Mouse (Mus musculus): ENCODE results near the gene Agpat3. TPM values are rescaled to one million over a fixed set of nuclear protein-coding genes. Genes with fewer than 3 reads are reported as not detected.

Agpat3 gene
- 54.1 and 56.4 TPM in 2 replicates for polyA plus RNA-seq (2016; fragmentation: Nextera tagmentation; extraction: Ambion mirVana)

GRCm38 (mm10) chr10:78351887-78352665, at the start of gene Agpat3:
TSS of gene Agpat3 (minus strand) at chr10:78352489.
- peak; percentile 66 for ATAC-seq (ENCODE audit: insufficient number of reproducible peaks, insufficient read depth, low FRiP score, low TSS enrichment)
- Histone ChIP-seq H3K4me3 (peak within 1 kb of the TSS; percentile 93), H3K9ac (peak within 1 kb of the TSS; percentile 96), H3K4me1 (peaks cover 21% of the 10 kb centered on the region), H3K27ac (0 out of 2 replicates have a peak within 1 kb of the TSS, but pooled peaks have one; percentile 57), H3K4me2 (replicated peaks) (peak within 1 kb of the TSS; percentile 82), H3K27me3 (no peaks in the 10 kb centered on the region), H3K9me3 (no peaks in the 10 kb centered on the region), H3K36me3 (no peaks in the 10 kb centered on the region)
- WGBS = under 1% methylated on average over 59 of the region's 113 CpGs

- H3K4me3 ChIP-seq = no peak overlapping the region
- no peaks in the 10 kb centered on the region for H3K27me3 ChIP-seq
- ATAC-seq (ENCODE audit: insufficient number of reproducible peaks, insufficient read depth, low FRiP score, low TSS enrichment) = no peak
- 86% methylated on average over 2 of the region's 2 CpGs for WGBS
- H3K4me2 ChIP-seq (replicated peaks) = no peak overlapping the region
- H3K27ac ChIP-seq = no peak overlapping the region
- peaks cover 69% of the 10 kb centered on the region for H3K36me3 ChIP-seq
- peaks cover under 1% of the 10 kb centered on the region; the same call in 1 of the 2 replicates for H3K4me1 ChIP-seq
- H3K9me3 ChIP-seq = no peaks in the 10 kb centered on the region
- no peak overlapping the region for H3K9ac ChIP-seq
Observed at GRCm38 (mm10) chr10:78401127-78401526, 48.8 kb upstream of the Agpat3 start.

GRCm38 (mm10) chr10:78399090-78399657, 46.9 kb upstream of the Agpat3 start:
- 0 out of 2 replicates have a peak, but pooled peaks have one; percentile 36 for ATAC-seq (ENCODE audit: insufficient number of reproducible peaks, insufficient read depth, low FRiP score, low TSS enrichment)
- no peak overlapping the region for H3K4me2 ChIP-seq (replicated peaks)
- no peak overlapping the region for H3K9ac ChIP-seq
- no peak overlapping the region for H3K4me3 ChIP-seq
- H3K27me3 ChIP-seq = no peaks in the 10 kb centered on the region
- peaks cover 52% of the 10 kb centered on the region for H3K36me3 ChIP-seq
- peaks cover 3% of the 10 kb centered on the region; the same call in 1 of the 2 replicates for H3K4me1 ChIP-seq
- no peaks in the 10 kb centered on the region for H3K9me3 ChIP-seq
- 45% methylated on average over 17 of the region's 17 CpGs for WGBS
- H3K27ac ChIP-seq = no peak overlapping the region

GRCm38 (mm10) chr10:78396625-78396885, 44.3 kb upstream of the Agpat3 start:
- H3K9me3 ChIP-seq = no peaks in the 10 kb centered on the region
- H3K36me3 ChIP-seq = peaks cover 25% of the 10 kb centered on the region
- no peak for ATAC-seq (ENCODE audit: insufficient number of reproducible peaks, insufficient read depth, low FRiP score, low TSS enrichment)
- H3K4me1 ChIP-seq = peaks cover 3% of the 10 kb centered on the region; the same call in 1 of the 2 replicates
- peak overlapping the region; percentile 29; the same call in 1 of the 2 replicates for H3K4me2 ChIP-seq (replicated peaks)
- H3K9ac ChIP-seq = no peak overlapping the region
- H3K27ac ChIP-seq = no peak overlapping the region
- peaks cover 13% of the 10 kb centered on the region for H3K27me3 ChIP-seq
- no peak overlapping the region for H3K4me3 ChIP-seq
- 58% methylated on average over 4 of the region's 4 CpGs for WGBS

- peaks cover 3% of the 10 kb centered on the region; the same call in 1 of the 2 replicates for H3K4me1 ChIP-seq
- no peak overlapping the region for H3K9ac ChIP-seq
- H3K4me3 ChIP-seq = no peak overlapping the region
- no peak for ATAC-seq (ENCODE audit: insufficient number of reproducible peaks, insufficient read depth, low FRiP score, low TSS enrichment)
- no peaks in the 10 kb centered on the region for H3K9me3 ChIP-seq
- H3K27ac ChIP-seq = no peak overlapping the region
- 4% methylated on average over 17 of the region's 17 CpGs for WGBS
- H3K27me3 ChIP-seq = peaks cover 19% of the 10 kb centered on the region
- peaks cover 20% of the 10 kb centered on the region for H3K36me3 ChIP-seq
- peak overlapping the region; percentile 29; the same call in 1 of the 2 replicates for H3K4me2 ChIP-seq (replicated peaks)
Observed at GRCm38 (mm10) chr10:78395819-78396624, 43.7 kb upstream of the Agpat3 start.

- 68% methylated on average over 3 of the region's 3 CpGs for WGBS
- Histone ChIP-seq H3K9ac (no peak overlapping the region), H3K4me3 (no peak overlapping the region), H3K4me2 (replicated peaks) (no peak overlapping the region), H3K27ac (no peak overlapping the region), H3K36me3 (peaks cover 14% of the 10 kb centered on the region), H3K9me3 (no peaks in the 10 kb centered on the region), H3K27me3 (peaks cover 25% of the 10 kb centered on the region), H3K4me1 (peaks cover 3% of the 10 kb centered on the region; the same call in 1 of the 2 replicates)
- no peak for ATAC-seq (ENCODE audit: insufficient number of reproducible peaks, insufficient read depth, low FRiP score, low TSS enrichment)
Observed at GRCm38 (mm10) chr10:78395377-78395776, 43.1 kb upstream of the Agpat3 start.

GRCm38 (mm10) chr10:78392072-78392471, 39.8 kb upstream of the Agpat3 start:
- H3K4me3 ChIP-seq = 0 out of 2 replicates have a peak overlapping the region, but pooled peaks have one; percentile 7
- no peaks in the 10 kb centered on the region for H3K9me3 ChIP-seq
- H3K27ac ChIP-seq = no peak overlapping the region
- 2% methylated on average over 18 of the region's 18 CpGs for WGBS
- H3K9ac ChIP-seq = no peak overlapping the region
- H3K36me3 ChIP-seq = no peaks in the 10 kb centered on the region
- H3K4me1 ChIP-seq = peaks cover 3% of the 10 kb centered on the region; the same call in 1 of the 2 replicates
- ATAC-seq (ENCODE audit: insufficient number of reproducible peaks, insufficient read depth, low FRiP score, low TSS enrichment) = no peak
- H3K4me2 ChIP-seq (replicated peaks) = 0 out of 2 replicates have a peak overlapping the region, but pooled peaks have one; percentile 15
- peaks cover 41% of the 10 kb centered on the region for H3K27me3 ChIP-seq

GRCm38 (mm10) chr10:78390982-78391470, 38.7 kb upstream of the Agpat3 start:
- ATAC-seq (ENCODE audit: insufficient number of reproducible peaks, insufficient read depth, low FRiP score, low TSS enrichment) = no peak
- H3K9me3 ChIP-seq = no peaks in the 10 kb centered on the region
- H3K9ac ChIP-seq = no peak overlapping the region
- no peak overlapping the region for H3K27ac ChIP-seq
- H3K4me1 ChIP-seq = peaks cover 2% of the 10 kb centered on the region; the same call in 1 of the 2 replicates
- peaks cover 41% of the 10 kb centered on the region for H3K27me3 ChIP-seq
- 7% methylated on average over 4 of the region's 4 CpGs for WGBS
- H3K4me3 ChIP-seq = no peak overlapping the region
- no peak overlapping the region for H3K4me2 ChIP-seq (replicated peaks)
- H3K36me3 ChIP-seq = no peaks in the 10 kb centered on the region

GRCm38 (mm10) chr10:78388216-78388980, 36.1 kb upstream of the Agpat3 start:
- no peak overlapping the region for H3K4me3 ChIP-seq
- no peak for ATAC-seq (ENCODE audit: insufficient number of reproducible peaks, insufficient read depth, low FRiP score, low TSS enrichment)
- peaks cover 41% of the 10 kb centered on the region for H3K27me3 ChIP-seq
- H3K9me3 ChIP-seq = no peaks in the 10 kb centered on the region
- 61% methylated on average over 20 of the region's 20 CpGs for WGBS
- no peak overlapping the region for H3K4me2 ChIP-seq (replicated peaks)
- no peak overlapping the region for H3K27ac ChIP-seq
- H3K36me3 ChIP-seq = no peaks in the 10 kb centered on the region
- no peak overlapping the region for H3K9ac ChIP-seq
- H3K4me1 ChIP-seq = no peaks in the 10 kb centered on the region

GRCm38 (mm10) chr10:78385520-78385919, 33.2 kb upstream of the Agpat3 start:
- Histone ChIP-seq H3K9ac (no peak overlapping the region), H3K4me2 (replicated peaks) (no peak overlapping the region), H3K36me3 (no peaks in the 10 kb centered on the region), H3K27me3 (peaks cover 18% of the 10 kb centered on the region), H3K27ac (no peak overlapping the region), H3K4me1 (no peaks in the 10 kb centered on the region), H3K4me3 (no peak overlapping the region), H3K9me3 (no peaks in the 10 kb centered on the region)
- WGBS = 72% methylated on average over 5 of the region's 5 CpGs
- ATAC-seq (ENCODE audit: insufficient number of reproducible peaks, insufficient read depth, low FRiP score, low TSS enrichment) = no peak

GRCm38 (mm10) chr10:78383567-78383966, 31.3 kb upstream of the Agpat3 start:
- Histone ChIP-seq H3K4me2 (replicated peaks) (no peak overlapping the region), H3K27ac (no peak overlapping the region), H3K4me3 (no peak overlapping the region), H3K9ac (no peak overlapping the region), H3K9me3 (no peaks in the 10 kb centered on the region), H3K36me3 (no peaks in the 10 kb centered on the region), H3K4me1 (no peaks in the 10 kb centered on the region), H3K27me3 (peaks cover 3% of the 10 kb centered on the region; the same call in 1 of the 2 replicates)
- WGBS = 66% methylated on average over 3 of the region's 3 CpGs
- ATAC-seq (ENCODE audit: insufficient number of reproducible peaks, insufficient read depth, low FRiP score, low TSS enrichment) = no peak

Data from embryonic facial prominence, embryonic 12.5 days (tissue).